Mouse (Mus musculus) heart, adult 2 months (tissue): ENCODE measurements around the gene Pold2. TPM values are rescaled to one million over a fixed set of nuclear protein-coding genes. Genes with fewer than 3 reads are reported as not detected.
"Not testable (repeated sequence)": the region's sequence is repeated elsewhere in the genome, so short reads cannot be mapped to it uniquely, and the experiment has no call there.

ENCODE experiments used
- DNase-seq, 2 experiments: peaks; one replicate each; pipeline ENCODE4 v3.0.0; 2021
- H3K27ac ChIP-seq: fragments of 200-600 bp; 2 replicates; pipeline ENCODE4 v1.8.1; 2022
- H3K27me3 ChIP-seq: fragments of 200-500 bp; 2 replicates; pipeline ENCODE4 v1.6.1; 2012; ENCODE audit warnings: mild to moderate bottlenecking, low read length, inconsistent platforms, mixed read lengths; ENCODE audit not compliant: control insufficient read depth, insufficient read depth
- H3K36me3 ChIP-seq: fragments of 200-500 bp; 2 replicates; pipeline ENCODE4 v1.6.1; 2012; ENCODE audit warnings: low read length, inconsistent platforms; ENCODE audit not compliant: control insufficient read depth, insufficient read depth
- H3K4me1 ChIP-seq: fragments of 200-500 bp; 2 replicates; pipeline ENCODE4 v1.6.1; 2011; ENCODE audit warnings: low read length; ENCODE audit not compliant: control insufficient read depth, insufficient read depth
- H3K4me3 ChIP-seq: fragments of 200-600 bp; 2 replicates; pipeline ENCODE4 v1.8.1; 2022
- H3K79me2 ChIP-seq: fragments of 200-500 bp; replicated peaks from 2 replicates; pipeline ENCODE4 v1.6.1; 2012; ENCODE audit warnings: mild to moderate bottlenecking, inconsistent platforms, low read length, moderate library complexity, mixed read lengths; ENCODE audit not compliant: control insufficient read depth, insufficient read depth
- H3K9ac ChIP-seq: fragments of 200-500 bp; 2 replicates; pipeline ENCODE4 v1.6.1; 2012; ENCODE audit warnings: low read depth, mild to moderate bottlenecking, control low read depth, inconsistent platforms, low read length, mixed read lengths
- CTCF ChIP-seq: fragments of 200-600 bp; IDR thresholded peaks from 2 replicates; pipeline ENCODE4 v1.8.1; 2022; ENCODE audit warnings: antibody characterized with exemption, mild to moderate bottlenecking, moderate library complexity
- EP300 ChIP-seq: fragments of 200-500 bp; IDR thresholded peaks from 2 replicates; pipeline ENCODE4 v1.6.1; 2011; ENCODE audit warnings: low read depth, low read length, control low read depth; ENCODE audit not compliant: insufficient read depth
- POLR2A ChIP-seq: fragments of 200-500 bp; IDR thresholded peaks from 2 replicates; pipeline ENCODE4 v1.6.1; 2011; ENCODE audit warnings: mild to moderate bottlenecking, low read depth, low read length, control low read depth; ENCODE audit not compliant: insufficient read depth
- WGBS: fragments of 180-500 bp; shearing (Covaris S2); methylation state at CpG from one replicate; pipeline ENCODE4 v1.1.7; 2018; 5-methylcytosine and 5-hydroxymethylcytosine counted together
- intact Hi-C: fragments of 180-260 bp; cut with DNase I; formaldehyde crosslinking; loops from one replicate; pipeline ENCODE4 v1.15.1; 2025
- polyA plus RNA-seq: library from polyadenylated mRNA; depleted of rRNA; stranded (reverse); fragments of >200 nt; gene quantifications from 2 replicates; pipeline ENCODE4 v1.2.3, GENCODE M21; 2012
- total RNA-seq, 2 experiments: library from RNA; stranded (reverse); gene quantifications; 2 replicates each; pipeline ENCODE4 v1.2.3; 2021

Gene Pold2
- total and polyA plus RNA-seq, 3 experiments, result 30.9 to 58.1 (median 42.6) TPM

DNA sequence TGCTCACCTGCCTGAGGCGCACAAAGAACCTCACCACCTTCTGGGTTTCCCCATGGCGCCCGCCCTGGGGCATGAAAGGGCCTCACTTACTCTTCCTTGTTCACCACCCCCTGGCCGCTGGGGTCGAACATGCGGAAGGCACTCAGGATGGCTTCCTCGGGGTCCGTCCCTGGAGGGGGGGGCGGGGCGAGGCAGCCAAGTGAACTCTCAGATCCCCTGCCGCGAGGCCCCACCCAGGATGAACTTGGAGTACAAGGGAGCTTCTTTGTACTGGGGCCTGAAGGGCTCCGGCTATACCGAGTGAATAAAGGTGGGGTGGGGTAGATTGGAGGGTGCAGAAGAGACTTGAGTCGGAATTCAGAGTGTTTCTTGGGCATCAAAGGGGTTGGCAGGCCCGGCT is 19.1 kb upstream of the Pold2 start:
- Histone ChIP-seq H3K79me2 (no peaks in the 10 kb centered on the region), H3K4me1 (no peaks in the 10 kb centered on the region), H3K4me3 (no peak overlapping the region), H3K9ac (no peak overlapping the region), H3K27ac (no peak overlapping the region; the same call in 1 of the 2 replicates), H3K27me3 (0 out of 2 replicates have a peak, but pooled peaks cover 2% of the 10 kb centered on the region), H3K36me3 (no peaks in the 10 kb centered on the region)
- DNase-seq, result no peak
- no peak for TF ChIP-seq CTCF
- no peak for TF ChIP-seq EP300
- WGBS, result 33% methylated on average over 16 of the region's 16 CpGs
- intact Hi-C loops, result no loop called here

DNA sequence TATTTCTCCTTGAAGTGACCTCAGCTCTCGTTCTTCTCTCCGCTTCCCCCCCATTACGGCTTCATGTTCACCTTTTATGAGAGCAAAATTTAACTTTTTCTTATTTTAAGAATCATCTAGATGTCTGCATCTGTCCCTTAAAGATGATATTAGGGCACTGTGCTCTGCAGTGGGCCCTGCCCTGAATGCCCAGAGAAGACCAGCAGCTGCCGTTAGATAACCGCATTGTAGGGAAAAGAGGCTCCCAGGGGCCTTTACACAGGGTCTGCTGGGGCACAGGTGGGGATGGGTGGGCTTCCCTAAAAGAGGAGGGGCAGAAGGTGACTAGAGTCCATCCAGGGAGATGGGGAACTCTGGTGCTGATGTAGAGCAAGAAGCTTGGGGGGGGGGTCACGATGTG is 15.7 kb upstream of the Pold2 start:
- Histone ChIP-seq H3K36me3 (no peaks in the 10 kb centered on the region), H3K27me3 (0 out of 2 replicates have a peak, but pooled peaks cover 2% of the 10 kb centered on the region), H3K9ac (no peak overlapping the region), H3K4me3 (no peak overlapping the region), H3K4me1 (no peaks in the 10 kb centered on the region), H3K79me2 (no peaks in the 10 kb centered on the region), H3K27ac (no peak overlapping the region)
- DNase-seq, result no peak
- intact Hi-C loops, result no loop called here
- no peak for TF ChIP-seq CTCF
- no peak for TF ChIP-seq POLR2A
- no peak for TF ChIP-seq EP300
- 85% methylated on average over 6 of the region's 6 CpGs for WGBS

- no peak for DNase-seq
- Histone ChIP-seq H3K36me3 (no peaks in the 10 kb centered on the region), H3K27me3 (0 out of 2 replicates have a peak, but pooled peaks cover 2% of the 10 kb centered on the region), H3K9ac (no peak overlapping the region), H3K4me3 (no peak overlapping the region), H3K4me1 (no peaks in the 10 kb centered on the region), H3K79me2 (no peaks in the 10 kb centered on the region), H3K27ac (peak overlapping the region; percentile 23; the same call in 1 of the 2 replicates)
- no peak for TF ChIP-seq POLR2A
- no peak for TF ChIP-seq CTCF
- TF ChIP-seq EP300, result no peak
- intact Hi-C loops, result no loop called here
- WGBS, result 48% methylated on average over 4 of the region's 4 CpGs
These were observed 14.8 kb upstream of the Pold2 start for GRCm38 (mm10) chr11:5892810-5893368.

- Histone ChIP-seq H3K27me3 (0 out of 2 replicates have a peak, but pooled peaks cover 2% of the 10 kb centered on the region), H3K4me3 (no peak overlapping the region), H3K4me1 (no peaks in the 10 kb centered on the region), H3K27ac (peak overlapping the region; percentile 46), H3K9ac (no peak overlapping the region), H3K79me2 (no peaks in the 10 kb centered on the region), H3K36me3 (no peaks in the 10 kb centered on the region)
- peak in 1 of 2 experiments; percentile 33 for DNase-seq
- no peak for TF ChIP-seq POLR2A
- no peak for TF ChIP-seq EP300
- no peak for TF ChIP-seq CTCF
- WGBS, result 21% methylated on average over 8 of the region's 8 CpGs
- intact Hi-C loops, result no loop called here
These were observed 14.1 kb upstream of the Pold2 start for GRCm38 (mm10) chr11:5892151-5892591.

DNA sequence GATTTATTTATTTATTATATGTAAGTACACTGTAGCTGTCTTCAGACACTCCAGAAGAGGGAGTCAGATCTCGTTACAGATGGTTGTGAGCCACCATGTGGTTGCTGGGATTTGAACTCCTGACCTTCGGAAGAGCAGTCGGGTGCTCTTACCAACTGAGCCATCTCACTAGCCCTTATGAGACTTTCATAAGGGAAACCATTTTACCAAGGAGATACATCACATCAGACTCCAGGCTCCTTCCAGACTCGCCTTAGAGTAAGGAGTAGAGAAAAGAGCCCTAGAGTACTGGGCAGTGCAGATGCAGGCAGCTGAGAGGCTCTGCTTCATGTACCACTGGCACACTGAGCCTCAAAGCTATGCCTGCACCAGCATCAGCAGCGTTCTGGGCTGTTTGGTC is 10.5 kb upstream of the Pold2 start:
- not testable (repeated sequence) for H3K4me3 ChIP-seq, H3K4me1 ChIP-seq, H3K36me3 ChIP-seq, DNase-seq, H3K27me3 ChIP-seq, H3K79me2 ChIP-seq, H3K27ac ChIP-seq, H3K9ac ChIP-seq
- 76% methylated on average over 5 of the region's 5 CpGs for WGBS
- intact Hi-C loops, result loop anchor here (5.0 to 10.0 kb wide), 3 partner anchors 234 to 401 kb away; partner anchors contain the start of gene Ccdc117

DNA sequence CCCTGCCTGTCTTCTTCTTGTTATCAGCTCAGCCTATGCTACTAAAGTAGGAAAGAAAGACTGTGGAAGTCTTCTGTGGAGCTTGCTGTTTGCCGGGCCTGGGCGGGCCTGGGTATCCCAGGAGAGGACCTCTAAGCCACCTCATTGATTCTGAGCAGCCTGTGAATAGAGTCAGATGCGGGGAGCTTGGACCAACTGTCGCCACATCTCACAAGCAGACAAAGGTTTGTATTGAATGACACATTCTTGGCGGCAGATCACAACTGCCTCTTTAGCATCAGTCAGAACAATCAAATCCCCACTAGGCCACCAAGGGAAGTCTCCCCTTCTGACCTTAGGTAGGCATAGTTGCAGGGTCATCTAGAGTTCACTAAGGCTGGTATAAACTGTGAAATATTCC is 9.2 kb upstream of the Pold2 start:
- 65% methylated on average over 5 of the region's 5 CpGs for WGBS
- H3K4me3 ChIP-seq, result no peak overlapping the region
- no peak overlapping the region for H3K9ac ChIP-seq
- intact Hi-C loops, result loop anchor here (2.0 to 10.0 kb wide), 5 partner anchors 28 to 400 kb away; partner anchors contain the start of genes Ccdc117 and Ykt6
- no peaks in the 10 kb centered on the region for H3K4me1 ChIP-seq
- DNase-seq, result no peak
- H3K27ac ChIP-seq, result no peak overlapping the region
- H3K36me3 ChIP-seq, result no peaks in the 10 kb centered on the region
- H3K79me2 ChIP-seq, result no peaks in the 10 kb centered on the region
- no peaks in the 10 kb centered on the region for H3K27me3 ChIP-seq
- no peak for TF ChIP-seq CTCF
- no peak for TF ChIP-seq EP300
- no peak for TF ChIP-seq POLR2A
